Mouse (Mus musculus) lung, postnatal 0 days (tissue): ENCODE measurements around the gene Smtnl2. TPM values are rescaled to one million over a fixed set of nuclear protein-coding genes. Genes with fewer than 3 reads are reported as not detected.
A peak's percentile ranks its signal among the peaks of the same experiment; 100 is the strongest.

Experiments
- ATAC-seq: fragments of 200-750 bp; cut with Nextera tagmentation; 2 replicates; pipeline ENCODE4 v1.8.0; 2017; ENCODE audit warnings: moderate library complexity
- DNase-seq: peaks from one replicate; pipeline ENCODE4 v3.0.0-alpha.2; 2016; ENCODE audit warnings: low spot score
- H3K27ac ChIP-seq: fragments of 300-500 bp; sonication (generic); 2 replicates; pipeline ENCODE4 v1.5.1; 2014; ENCODE audit warnings: antibody characterized with exemption, mild to moderate bottlenecking, low read length, mixed read lengths
- H3K27me3 ChIP-seq: fragments of 300-500 bp; sonication (generic); replicated peaks from 2 replicates; pipeline ENCODE4 v1.6.1; 2014; ENCODE audit warnings: low read length, mixed read lengths; ENCODE audit not compliant: insufficient read depth
- H3K36me3 ChIP-seq: fragments of 300-500 bp; sonication (generic); 2 replicates; pipeline ENCODE4 v1.6.1; 2014; ENCODE audit warnings: low read length, mixed read lengths; ENCODE audit not compliant: insufficient read depth
- H3K4me1 ChIP-seq: fragments of 300-500 bp; sonication (generic); 2 replicates; pipeline ENCODE4 v1.6.1; 2014; ENCODE audit warnings: antibody characterized with exemption, low read depth, low read length, mixed read lengths; ENCODE audit not compliant: insufficient read depth
- H3K4me2 ChIP-seq: fragments of 300-500 bp; sonication (generic); replicated peaks from 2 replicates; pipeline ENCODE4 v1.6.1; 2014; ENCODE audit warnings: low read depth, mild to moderate bottlenecking, low read length, moderate library complexity, mixed read lengths
- H3K4me3 ChIP-seq: fragments of 300-500 bp; sonication (generic); 2 replicates; pipeline ENCODE4 v1.5.1; 2014; ENCODE audit warnings: low read depth, low read length
- H3K9ac ChIP-seq: fragments of 300-500 bp; sonication (generic); replicated peaks from 2 replicates; pipeline ENCODE4 v1.6.1; 2014; ENCODE audit warnings: low read depth, mild to moderate bottlenecking
- H3K9me3 ChIP-seq: fragments of 300-500 bp; sonication (generic); 2 replicates; pipeline ENCODE4 v1.6.1; 2016; ENCODE audit warnings: low read length, mixed read lengths
- CTCF ChIP-seq: IDR thresholded peaks from 2 replicates; pipeline ENCODE4 v1.5.1; 2016; ENCODE audit warnings: antibody characterized with exemption, mild to moderate bottlenecking
- EP300 ChIP-seq: IDR thresholded peaks from 2 replicates; pipeline ENCODE4 v1.6.1; 2016; ENCODE audit warnings: antibody characterized with exemption, mild to moderate bottlenecking, control low read depth
- WGBS: fragments of 180-500 bp; shearing (Covaris S2); extraction: QIAGEN DNeasy Blood & Tissue Kit; methylation state at CpG from one replicate; pipeline ENCODE4 v1.1.7; 2014; 5-methylcytosine and 5-hydroxymethylcytosine counted together
- polyA plus RNA-seq: library from polyadenylated mRNA; unstranded; fragments of >200 nt; fragmentation: Nextera tagmentation; extraction: Ambion mirVana; gene quantifications from 2 replicates; pipeline ENCODE4 v1.2.1, GENCODE M21; 2015

Gene Smtnl2
- polyA plus RNA-seq, 1 experiment from 2014 or later, result 108 TPM

DNA sequence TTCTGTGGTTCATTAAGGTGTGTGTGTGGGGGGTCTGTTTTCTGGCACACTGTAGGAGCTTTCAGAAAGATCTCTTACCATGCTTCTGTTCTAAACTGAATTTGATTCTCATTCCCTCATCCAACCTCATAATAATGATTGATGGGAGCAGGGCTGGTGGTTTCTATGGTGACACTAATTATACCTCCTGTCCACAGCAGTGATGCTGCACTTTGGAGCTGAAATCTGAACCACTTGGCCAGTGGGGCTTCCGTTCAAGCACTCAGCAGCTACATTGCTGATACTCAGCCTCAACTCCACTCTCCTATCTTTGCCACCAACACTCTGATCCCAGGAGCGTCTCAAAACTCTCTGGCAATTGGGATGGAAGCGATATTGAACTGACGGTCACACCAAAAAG lies 32.2 kb downstream of the Smtnl2 start:
- H3K4me1 ChIP-seq, result no peaks in the 10 kb centered on the region
- ATAC-seq (no peak), DNase-seq (no peak)
- H3K9ac ChIP-seq, result no peak overlapping the region
- H3K27me3 ChIP-seq, result no peaks in the 10 kb centered on the region
- no peaks in the 10 kb centered on the region for H3K36me3 ChIP-seq
- no peak overlapping the region for H3K27ac ChIP-seq
- TF ChIP-seq CTCF, result no peak
- TF ChIP-seq EP300, result no peak
- no peak overlapping the region for H3K4me3 ChIP-seq
- no peak overlapping the region for H3K4me2 ChIP-seq
- 66% methylated on average over 4 of the region's 4 CpGs for WGBS
- no peaks in the 10 kb centered on the region for H3K9me3 ChIP-seq

DNA sequence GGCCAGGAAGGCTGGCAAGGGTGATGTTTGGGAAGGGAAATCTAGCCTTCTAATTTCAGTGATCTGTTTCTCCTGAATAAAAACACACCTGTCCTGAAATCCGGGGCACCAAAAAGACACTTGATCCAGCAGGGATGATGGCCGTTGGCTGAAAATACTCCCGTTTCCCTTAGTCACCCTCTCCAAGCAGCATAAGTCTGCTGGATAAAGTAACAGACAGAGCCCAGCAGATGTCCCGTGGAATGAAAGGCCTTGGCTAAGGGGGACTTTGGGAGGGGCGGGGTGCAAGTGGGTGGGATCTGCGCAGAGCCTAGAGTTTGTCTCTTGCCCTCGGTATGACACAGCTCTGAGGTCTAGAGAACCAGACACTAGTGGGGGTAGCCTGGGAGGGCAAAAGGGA lies 33.3 kb downstream of the Smtnl2 start:
- Histone ChIP-seq H3K4me2 (no peak overlapping the region), H3K4me1 (no peaks in the 10 kb centered on the region), H3K36me3 (no peaks in the 10 kb centered on the region), H3K9me3 (no peaks in the 10 kb centered on the region), H3K27me3 (no peaks in the 10 kb centered on the region), H3K4me3 (no peak overlapping the region), H3K9ac (no peak overlapping the region), H3K27ac (no peak overlapping the region)
- 59% methylated on average over 7 of the region's 7 CpGs for WGBS
- DNase-seq (peak; percentile 40), ATAC-seq (peak; percentile 55)
- no peak for TF ChIP-seq CTCF
- no peak for TF ChIP-seq EP300

DNA sequence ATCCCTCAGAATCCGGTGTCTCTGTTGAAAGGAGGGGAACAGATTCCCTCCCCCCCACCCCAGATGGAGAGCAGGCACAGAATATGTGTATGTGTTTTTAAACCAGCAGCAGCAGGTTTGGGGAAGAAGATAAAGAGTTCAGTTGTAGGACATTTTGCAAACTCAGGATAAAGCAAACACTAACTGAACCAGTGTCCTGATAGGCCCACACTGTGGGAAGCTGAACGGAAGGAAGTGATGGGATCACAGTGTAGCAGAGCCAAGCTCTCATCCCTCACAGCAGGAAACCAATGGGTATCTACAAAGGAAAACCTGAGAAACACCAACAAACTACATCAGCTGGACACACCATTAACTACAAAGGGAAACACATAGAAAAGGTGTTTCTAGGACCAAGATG lies 35.0 kb downstream of the Smtnl2 start:
- Histone ChIP-seq H3K9me3 (no peaks in the 10 kb centered on the region), H3K36me3 (no peaks in the 10 kb centered on the region), H3K4me3 (no peak overlapping the region), H3K9ac (no peak overlapping the region), H3K27ac (no peak overlapping the region), H3K4me1 (no peaks in the 10 kb centered on the region), H3K4me2 (no peak overlapping the region), H3K27me3 (no peaks in the 10 kb centered on the region)
- no peak for ATAC-seq
- TF ChIP-seq CTCF (no peak), EP300 (no peak)
- DNase-seq, result no peak
- 55% methylated on average over 2 of the region's 2 CpGs for WGBS

DNA sequence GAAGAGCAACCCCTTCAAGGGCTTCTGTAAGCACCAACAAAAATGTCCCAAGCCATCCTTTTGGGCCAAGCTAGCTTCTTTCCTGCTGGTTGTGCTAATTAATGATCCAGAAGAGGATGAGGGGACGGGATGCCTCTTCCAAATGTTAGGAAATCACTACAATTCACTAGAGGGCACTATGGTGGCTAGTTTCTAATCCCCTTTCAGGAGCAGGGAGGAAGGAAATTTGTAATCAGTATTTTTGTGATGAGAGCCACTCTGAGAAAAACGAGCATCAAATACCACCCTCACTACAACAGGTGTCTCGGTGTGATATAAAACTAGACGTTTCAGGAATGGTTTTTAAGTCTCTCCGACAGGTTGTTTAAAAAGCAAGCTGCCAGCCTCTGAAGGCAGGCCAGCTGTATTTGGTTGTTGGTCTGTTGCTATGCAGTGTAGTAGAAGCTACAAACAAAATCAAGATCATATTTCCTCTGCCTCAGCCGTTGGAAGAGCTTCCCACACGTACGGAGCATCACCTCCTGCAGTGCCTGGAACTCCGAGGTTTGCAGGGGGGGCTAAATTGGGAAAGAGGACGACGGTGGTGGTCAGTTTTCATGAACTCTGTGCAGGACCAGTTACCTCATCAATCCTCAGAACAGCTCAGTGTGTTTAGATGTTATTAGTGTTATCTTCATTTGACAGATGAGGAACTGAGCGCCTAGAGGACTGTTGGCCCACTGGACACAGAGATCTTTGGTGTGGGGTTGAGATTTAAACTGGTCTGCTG lies 41.4 kb downstream of the Smtnl2 start:
- H3K4me2 ChIP-seq, result no peak overlapping the region
- DNase-seq, result peak; percentile 76
- 7% methylated on average over 12 of the region's 12 CpGs for WGBS

DNA sequence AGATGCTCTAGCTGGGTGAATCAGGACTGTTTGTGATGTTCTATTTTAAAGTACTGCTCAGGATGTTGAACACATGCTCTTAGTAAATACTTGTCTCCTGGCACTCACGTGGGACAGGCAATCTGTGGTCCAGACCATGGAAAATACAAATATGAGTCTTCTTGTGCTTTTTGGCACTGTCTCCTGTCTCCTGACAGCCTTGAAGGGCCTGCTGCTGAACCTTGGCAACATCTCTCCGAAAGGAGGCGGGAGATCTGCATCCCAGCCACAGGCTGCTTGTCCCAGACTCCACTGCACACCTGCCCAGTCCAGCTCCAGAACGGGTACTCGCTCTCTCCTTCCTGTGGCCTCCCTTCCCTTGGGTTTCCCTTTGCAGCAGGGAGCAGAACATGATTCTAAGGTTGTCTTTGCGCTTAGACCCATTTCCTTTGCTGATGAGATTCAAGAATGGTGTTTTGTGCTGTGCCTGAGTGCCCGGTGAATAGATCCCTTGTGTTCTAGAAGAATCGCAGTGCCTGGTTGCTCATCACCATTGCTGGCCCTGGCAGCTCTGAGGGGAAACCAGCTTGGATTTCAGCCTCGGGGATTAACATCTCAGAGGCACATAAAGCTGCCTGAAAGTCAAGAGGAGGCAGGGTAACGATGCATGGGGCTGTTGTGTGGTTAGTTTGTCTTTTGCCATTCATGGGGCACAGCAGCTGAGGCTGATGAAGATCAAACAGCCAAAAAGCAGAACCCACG lies 43.4 kb downstream of the Smtnl2 start:
- no peak for TF ChIP-seq CTCF
- TF ChIP-seq EP300, result no peak
- DNase-seq (peak; percentile 42), ATAC-seq (no peak)
- Histone ChIP-seq H3K27me3 (no peaks in the 10 kb centered on the region), H3K9ac (no peak overlapping the region), H3K4me1 (no peaks in the 10 kb centered on the region), H3K36me3 (no peaks in the 10 kb centered on the region), H3K9me3 (no peaks in the 10 kb centered on the region), H3K4me2 (no peak overlapping the region), H3K4me3 (no peak overlapping the region), H3K27ac (no peak overlapping the region)
- WGBS, result 59% methylated on average over 11 of the region's 11 CpGs

More for the DNA sequence above, 41.4 kb downstream of the Smtnl2 start:
- TF ChIP-seq EP300 (peak; percentile 48), CTCF (peak; percentile 62)
- H3K9me3 ChIP-seq, result no peaks in the 10 kb centered on the region
- H3K27ac ChIP-seq, result no peak overlapping the region
- ATAC-seq, result peak; percentile 81
- no peaks in the 10 kb centered on the region for H3K36me3 ChIP-seq
- no peaks in the 10 kb centered on the region for H3K27me3 ChIP-seq
- no peaks in the 10 kb centered on the region for H3K4me1 ChIP-seq
- no peak overlapping the region for H3K4me3 ChIP-seq
- no peak overlapping the region for H3K9ac ChIP-seq

DNA sequence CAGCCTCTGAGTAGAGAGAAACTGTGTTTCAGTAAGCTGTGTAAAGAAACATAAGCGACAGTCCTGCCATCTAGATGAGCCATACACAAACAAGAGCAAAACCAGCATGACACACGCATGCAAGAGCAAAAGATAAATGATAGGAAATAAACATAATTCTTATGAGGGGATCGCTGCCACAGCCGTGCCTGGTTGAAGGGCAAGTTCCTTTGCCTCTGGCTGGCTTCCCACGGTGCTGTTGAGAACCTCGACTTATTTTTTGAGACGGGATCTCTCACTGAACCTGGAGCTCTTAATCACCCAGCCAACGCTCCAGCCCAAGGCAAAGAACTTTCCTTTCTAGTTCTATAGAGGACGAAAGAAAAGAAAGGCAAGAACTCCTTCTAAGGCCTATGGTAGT lies 45.4 kb downstream of the Smtnl2 start:
- no peaks in the 10 kb centered on the region for H3K36me3 ChIP-seq
- WGBS, result 59% methylated on average over 9 of the region's 9 CpGs
- H3K9ac ChIP-seq, result no peak overlapping the region
- H3K4me3 ChIP-seq, result no peak overlapping the region
- DNase-seq (no peak), ATAC-seq (no peak)
- no peak for TF ChIP-seq EP300
- no peak for TF ChIP-seq CTCF
- H3K4me1 ChIP-seq, result peaks cover 3% of the 10 kb centered on the region; the same call in 1 of the 2 replicates
- H3K9me3 ChIP-seq, result no peaks in the 10 kb centered on the region
- H3K4me2 ChIP-seq, result no peak overlapping the region
- no peak overlapping the region for H3K27ac ChIP-seq
- no peaks in the 10 kb centered on the region for H3K27me3 ChIP-seq
